Mouse (Mus musculus): Measurements from ENCODE around the gene Grb7. TPM values are rescaled to one million over a fixed set of nuclear protein-coding genes. Genes with fewer than 3 reads are reported as not detected.
A peak's percentile ranks its signal among the peaks of the same experiment; 100 is the strongest.

Grb7 gene
- total and polyA plus RNA-seq, 3 experiments, result 0.11 to 0.72 (median 0.31) TPM

- intact Hi-C loops (cut with DNase I), result loop anchor here (5.0 kb wide), 1 partner anchor 102 kb away; the partner anchor contains the start of gene Stard3
- peaks cover 1% of the 10 kb centered on the region; the same call in 1 of the 2 replicates for H3K4me1 ChIP-seq (ENCODE audit: control insufficient read depth, insufficient read depth, low read length)
- no peak overlapping the region for H3K27ac ChIP-seq
- peak in 1 of 2 experiments; percentile 46 for DNase-seq
- TF ChIP-seq EP300 (IDR thresholded peaks at IDR 0.05; ENCODE audit: insufficient read depth, low read depth, low read length) (no peak), CTCF (IDR thresholded peaks at IDR 0.05) (no peak), POLR2A (IDR thresholded peaks at IDR 0.05; ENCODE audit: insufficient read depth, low read depth, low read length) (no peak)
- no peak overlapping the region for H3K4me3 ChIP-seq
- no peaks in the 10 kb centered on the region for H3K36me3 ChIP-seq (ENCODE audit: control insufficient read depth, insufficient read depth, low read length)
- WGBS, result 31% methylated on average over 11 of the region's 11 CpGs
- no peak overlapping the region for H3K9ac ChIP-seq (ENCODE audit: low read depth, low read length)
- no peaks in the 10 kb centered on the region for H3K79me2 ChIP-seq (replicated peaks; ENCODE audit: control insufficient read depth, insufficient read depth, low read length)
- H3K27me3 ChIP-seq (ENCODE audit: control insufficient read depth, insufficient read depth, low read length), result no peaks in the 10 kb centered on the region
Observed at GRCm38 (mm10) chr11:98459071-98459741, 13.0 kb downstream of the Grb7 start.

GRCm38 (mm10) chr11:98459860-98460259 lies 13.7 kb downstream of the Grb7 start:
- no peak overlapping the region for H3K4me3 ChIP-seq
- H3K27ac ChIP-seq, result no peak overlapping the region
- no peaks in the 10 kb centered on the region for H3K36me3 ChIP-seq (ENCODE audit: control insufficient read depth, insufficient read depth, low read length)
- intact Hi-C loops (cut with DNase I), result loop anchor here (5.0 kb wide), 1 partner anchor 103 kb away; the partner anchor contains the start of gene Stard3
- no peaks in the 10 kb centered on the region for H3K79me2 ChIP-seq (replicated peaks; ENCODE audit: control insufficient read depth, insufficient read depth, low read length)
- DNase-seq, result no peak
- 81% methylated on average over 9 of the region's 9 CpGs for WGBS
- no peaks in the 10 kb centered on the region for H3K27me3 ChIP-seq (ENCODE audit: control insufficient read depth, insufficient read depth, low read length)
- H3K4me1 ChIP-seq (ENCODE audit: control insufficient read depth, insufficient read depth, low read length), result peaks cover 1% of the 10 kb centered on the region; the same call in 1 of the 2 replicates
- H3K9ac ChIP-seq (ENCODE audit: low read depth, low read length), result no peak overlapping the region
- no peak for TF ChIP-seq EP300 (IDR thresholded peaks at IDR 0.05; ENCODE audit: insufficient read depth, low read depth, low read length)
- no peak for TF ChIP-seq POLR2A (IDR thresholded peaks at IDR 0.05; ENCODE audit: insufficient read depth, low read depth, low read length)

DNA sequence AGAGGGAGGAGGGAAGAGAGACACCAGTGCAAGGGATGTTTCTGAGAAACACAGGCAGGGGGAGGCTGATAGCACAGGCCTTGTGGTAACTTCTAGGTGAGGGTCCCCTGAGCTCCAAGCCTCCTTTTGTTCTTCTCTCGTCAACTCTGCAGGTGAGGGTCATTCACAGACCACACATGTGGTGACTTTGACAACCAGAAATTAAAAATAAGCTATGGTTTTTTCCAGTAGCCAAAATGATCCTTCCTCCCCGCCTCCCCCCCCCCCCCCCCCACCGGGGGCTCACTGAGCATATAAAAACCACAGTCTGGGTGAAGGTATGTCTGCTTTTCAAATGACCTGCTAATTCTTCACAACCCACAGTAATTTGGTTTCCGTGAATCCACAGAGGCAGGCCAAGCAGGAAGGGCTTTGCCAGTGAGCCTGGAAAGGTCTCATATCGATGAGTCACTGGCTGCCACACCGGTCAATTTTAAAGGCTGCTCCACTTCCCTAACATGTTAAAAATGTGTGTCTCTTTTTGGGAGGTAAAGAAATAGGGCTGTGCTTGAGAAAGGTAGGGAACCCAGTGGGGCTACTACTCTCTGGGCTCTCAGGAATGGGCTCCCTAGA lies 15.0 kb downstream of the Grb7 start:
- Histone ChIP-seq H3K9ac (ENCODE audit: low read depth, low read length) (no peak overlapping the region), H3K27ac (no peak overlapping the region), H3K27me3 (ENCODE audit: control insufficient read depth, insufficient read depth, low read length) (no peaks in the 10 kb centered on the region), H3K4me3 (no peak overlapping the region), H3K79me2 (replicated peaks; ENCODE audit: control insufficient read depth, insufficient read depth, low read length) (no peaks in the 10 kb centered on the region), H3K4me1 (ENCODE audit: control insufficient read depth, insufficient read depth, low read length) (peaks cover 1% of the 10 kb centered on the region; the same call in 1 of the 2 replicates), H3K36me3 (ENCODE audit: control insufficient read depth, insufficient read depth, low read length) (no peaks in the 10 kb centered on the region)
- TF ChIP-seq POLR2A (IDR thresholded peaks at IDR 0.05; ENCODE audit: insufficient read depth, low read depth, low read length) (no peak), CTCF (IDR thresholded peaks at IDR 0.05) (no peak), EP300 (IDR thresholded peaks at IDR 0.05; ENCODE audit: insufficient read depth, low read depth, low read length) (no peak)
- 47% methylated on average over 6 of the region's 6 CpGs for WGBS
- intact Hi-C loops (cut with DNase I), result no loop called here
- DNase-seq, result no peak

GRCm38 (mm10) chr11:98462255-98462654 lies 16.1 kb downstream of the Grb7 start:
- no peaks in the 10 kb centered on the region for H3K79me2 ChIP-seq (replicated peaks; ENCODE audit: control insufficient read depth, insufficient read depth, low read length)
- no peaks in the 10 kb centered on the region for H3K4me1 ChIP-seq (ENCODE audit: control insufficient read depth, insufficient read depth, low read length)
- no peak for DNase-seq
- intact Hi-C loops (cut with DNase I), result no loop called here
- no peaks in the 10 kb centered on the region for H3K27me3 ChIP-seq (ENCODE audit: control insufficient read depth, insufficient read depth, low read length)
- H3K27ac ChIP-seq, result no peak overlapping the region
- no peaks in the 10 kb centered on the region for H3K36me3 ChIP-seq (ENCODE audit: control insufficient read depth, insufficient read depth, low read length)
- H3K4me3 ChIP-seq, result no peak overlapping the region
- WGBS, result 80% methylated on average over 6 of the region's 6 CpGs
- TF ChIP-seq EP300 (IDR thresholded peaks at IDR 0.05; ENCODE audit: insufficient read depth, low read depth, low read length) (no peak), POLR2A (IDR thresholded peaks at IDR 0.05; ENCODE audit: insufficient read depth, low read depth, low read length) (no peak), CTCF (IDR thresholded peaks at IDR 0.05) (no peak)
- H3K9ac ChIP-seq (ENCODE audit: low read depth, low read length), result no peak overlapping the region

DNA sequence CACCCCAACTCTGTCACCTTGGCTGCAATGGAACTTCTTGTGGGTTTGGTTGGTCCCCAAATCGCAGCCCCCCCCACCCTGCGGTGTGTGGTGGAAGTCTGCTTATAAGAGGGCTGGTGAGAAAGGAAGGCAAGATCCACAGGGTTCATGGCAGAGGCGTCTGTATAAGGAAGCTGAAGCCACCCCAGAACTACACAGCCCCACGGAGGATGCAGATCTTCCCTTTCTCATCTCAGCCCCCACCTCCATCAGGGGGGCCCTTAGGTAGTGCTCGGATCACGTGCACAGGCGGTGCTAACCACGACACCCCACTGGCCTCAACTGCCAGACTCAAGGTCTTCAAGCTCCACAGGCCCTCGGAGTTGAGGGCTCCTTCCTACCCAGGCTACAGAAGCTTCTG lies 17.7 kb downstream of the Grb7 start:
- Histone ChIP-seq H3K4me1 (ENCODE audit: control insufficient read depth, insufficient read depth, low read length) (no peaks in the 10 kb centered on the region), H3K36me3 (ENCODE audit: control insufficient read depth, insufficient read depth, low read length) (no peaks in the 10 kb centered on the region), H3K9ac (ENCODE audit: low read depth, low read length) (no peak overlapping the region), H3K79me2 (replicated peaks; ENCODE audit: control insufficient read depth, insufficient read depth, low read length) (no peaks in the 10 kb centered on the region), H3K4me3 (no peak overlapping the region), H3K27ac (no peak overlapping the region), H3K27me3 (ENCODE audit: control insufficient read depth, insufficient read depth, low read length) (no peaks in the 10 kb centered on the region)
- DNase-seq, result no peak
- intact Hi-C loops (cut with DNase I), result no loop called here
- 78% methylated on average over 9 of the region's 9 CpGs for WGBS
- no peak for TF ChIP-seq POLR2A (IDR thresholded peaks at IDR 0.05; ENCODE audit: insufficient read depth, low read depth, low read length)
- TF ChIP-seq EP300 (IDR thresholded peaks at IDR 0.05; ENCODE audit: insufficient read depth, low read depth, low read length), result no peak
- TF ChIP-seq CTCF (IDR thresholded peaks at IDR 0.05), result no peak

DNA sequence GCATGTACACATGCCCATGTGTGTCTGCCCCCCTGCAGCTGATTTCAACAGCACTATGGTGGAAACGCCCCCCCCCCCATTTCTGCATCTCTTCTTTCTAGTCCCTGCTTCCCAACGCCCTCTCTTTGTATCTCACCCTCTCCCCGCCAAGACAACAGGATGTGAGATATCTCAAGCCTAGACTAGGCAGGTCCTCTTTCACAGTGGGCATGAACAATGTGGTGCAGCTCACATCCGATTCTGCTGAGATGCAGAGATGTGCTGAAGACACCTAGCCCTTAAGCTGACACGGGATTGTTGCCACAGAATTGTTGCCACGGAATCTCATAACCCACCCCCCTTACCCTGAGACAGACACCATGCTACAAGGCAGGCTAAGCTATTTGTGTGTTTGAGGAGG lies 18.3 kb downstream of the Grb7 start:
- no peaks in the 10 kb centered on the region for H3K36me3 ChIP-seq (ENCODE audit: control insufficient read depth, insufficient read depth, low read length)
- TF ChIP-seq EP300 (IDR thresholded peaks at IDR 0.05; ENCODE audit: insufficient read depth, low read depth, low read length), result no peak
- no peak for TF ChIP-seq CTCF (IDR thresholded peaks at IDR 0.05)
- no peak for TF ChIP-seq POLR2A (IDR thresholded peaks at IDR 0.05; ENCODE audit: insufficient read depth, low read depth, low read length)
- 49% methylated on average over 6 of the region's 6 CpGs for WGBS
- DNase-seq, result no peak
- H3K4me3 ChIP-seq, result no peak overlapping the region
- H3K9ac ChIP-seq (ENCODE audit: low read depth, low read length), result no peak overlapping the region
- H3K79me2 ChIP-seq (replicated peaks; ENCODE audit: control insufficient read depth, insufficient read depth, low read length), result no peaks in the 10 kb centered on the region
- no peaks in the 10 kb centered on the region for H3K27me3 ChIP-seq (ENCODE audit: control insufficient read depth, insufficient read depth, low read length)
- H3K4me1 ChIP-seq (ENCODE audit: control insufficient read depth, insufficient read depth, low read length), result no peaks in the 10 kb centered on the region
- intact Hi-C loops (cut with DNase I), result no loop called here
- no peak overlapping the region for H3K27ac ChIP-seq

Data from heart, adult 2 months (tissue).